In the genomic region with DNA sequence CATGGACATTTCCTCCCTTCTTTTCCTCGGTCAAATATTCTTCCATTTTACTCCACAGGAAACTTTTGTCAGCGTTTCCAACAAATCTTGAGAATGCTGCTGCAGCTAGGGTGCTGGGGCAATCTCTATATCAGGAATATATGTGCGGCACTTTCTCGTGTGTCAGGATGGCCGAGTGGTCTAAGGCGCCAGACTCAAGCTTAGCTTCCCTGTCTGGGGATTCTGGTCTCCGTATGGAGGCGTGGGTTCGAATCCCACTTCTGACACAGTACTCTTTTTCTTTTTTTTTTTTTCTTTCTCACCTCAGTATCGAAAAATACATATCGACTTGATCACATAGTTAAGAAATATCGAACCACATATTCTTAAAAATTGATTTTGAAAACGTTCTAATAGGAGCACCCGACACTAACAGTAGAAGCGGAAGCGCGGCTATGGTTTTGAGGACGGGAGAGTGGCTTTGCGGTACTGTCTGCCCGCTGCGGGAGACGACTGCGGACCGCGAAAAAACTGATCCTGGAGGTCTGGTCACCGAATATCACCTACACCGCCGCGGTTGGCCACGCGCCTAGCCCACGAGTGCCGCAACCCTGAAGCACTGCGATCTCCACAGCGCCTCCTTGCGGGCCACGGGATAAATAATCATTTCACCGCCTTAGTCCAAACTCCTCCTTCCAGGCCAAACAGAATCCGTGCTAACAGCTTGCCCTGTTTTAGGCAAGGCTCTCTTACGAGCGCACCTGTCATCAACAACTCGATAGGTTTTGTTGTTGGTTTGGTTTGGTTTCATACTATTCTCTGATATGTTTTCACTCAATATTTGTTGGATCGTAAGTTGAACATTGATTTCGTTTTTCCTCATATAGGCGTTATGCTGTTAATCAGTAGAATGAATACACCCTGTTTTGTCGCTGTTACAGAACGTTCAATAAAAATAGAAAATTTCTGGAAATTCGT, we compare ENCODE assay signal across 1 mouse cellular context.
TF ChIP-seq lines count a peak whose summit lies in the region.

No protein-coding gene starts in this region.

TF ChIP-seq in MEL, 35 proteins besides CTCF, POLR2A, EP300 and RAD21 (continued from another document):
- TF ChIP-seq KAT2A (conservative IDR thresholded peaks at IDR 0.05; ENCODE audit: low read depth, low read length) (peak; percentile 73; the same call in 1 of the 2 replicates), NRF1 (IDR thresholded peaks at IDR 0.05; ENCODE audit: insufficient read depth, low read depth, low read length, poor library complexity, severe bottlenecking) (no peak), MAX (IDR thresholded peaks at IDR 0.05; ENCODE audit: low read length) (peak; percentile 78), CHD1 (IDR thresholded peaks at IDR 0.05; ENCODE audit: low read depth, low read length) (no peak), MXI1 (IDR thresholded peaks at IDR 0.05; ENCODE audit: low read depth, low read length) (peak; percentile 23; the same call in 1 of the 2 replicates), GATA1 (IDR thresholded peaks at IDR 0.05; ENCODE audit: low read depth, low read length) (no peak; the same call in 1 of the 2 replicates), NELFE (IDR thresholded peaks at IDR 0.05; ENCODE audit: low read depth, low read length) (no peak), POLR2AphosphoS5 (IDR thresholded peaks at IDR 0.05; ENCODE audit: borderline replicate concordance, low read depth, low read length) (no peak), ZNF384 (IDR thresholded peaks at IDR 0.05; ENCODE audit: low read depth, low read length) (peak; percentile 8; the same call in 1 of the 2 replicates), SIN3A (IDR thresholded peaks at IDR 0.05; ENCODE audit: low read length) (peak; percentile 10; the same call in 1 of the 2 replicates), E2F4 (IDR thresholded peaks at IDR 0.05; ENCODE audit: borderline replicate concordance, low read depth, low read length) (peak; percentile 79), TBP (IDR thresholded peaks at IDR 0.05; ENCODE audit: low read depth, low read length) (peak; percentile 100), MAFK (IDR thresholded peaks at IDR 0.05; ENCODE audit: borderline replicate concordance, low read depth, low read length) (peak; percentile 99), HCFC1 (IDR thresholded peaks at IDR 0.05; ENCODE audit: low read depth, low read length) (peak; percentile 49), POLR2AphosphoS2 (IDR thresholded peaks at IDR 0.05; ENCODE audit: low read length) (no peak), RCOR1 (IDR thresholded peaks at IDR 0.05; ENCODE audit: low read depth, low read length) (no peak), ZKSCAN1 (IDR thresholded peaks at IDR 0.05; ENCODE audit: low read depth, low read length) (no peak)
TF ChIP-seq in MEL: peak in this region for 14.
